Mouse (Mus musculus) MEL (cell line): Measurements from ENCODE around the gene Zcchc14. TPM values are rescaled to one million over a fixed set of nuclear protein-coding genes. Genes with fewer than 3 reads are reported as not detected.

Experiments used
- DNase-seq: peaks from one replicate; pipeline ENCODE4 v3.0.0; 2011; ENCODE audit warnings: low read depth, low spot score
- H3K27ac ChIP-seq: 2 replicates; pipeline ENCODE4 v1.5.1; 2012; ENCODE audit warnings: low read depth, mild to moderate bottlenecking, control low read depth, low read length, moderate library complexity; ENCODE audit not compliant: control insufficient read depth
- H3K27me3 ChIP-seq, 2 experiments: fragments of 150-350 bp in 1 of 2; sonication (generic) in 1 of 2; 2 replicates each; pipeline ENCODE4 v1.6.1; 2012; ENCODE audit warnings: low read length in 2 of 2, mild to moderate bottlenecking in 2 of 2, improper control_type of control experiment in 1 of 2, moderate library complexity in 1 of 2; ENCODE audit not compliant: insufficient read depth in 2 of 2, control insufficient read depth in 1 of 2
- H3K36me3 ChIP-seq, 2 experiments: 2 replicates each; pipeline ENCODE4 v1.6.1; 2012 to 2014; ENCODE audit warnings: low read length in 2 of 2, improper control_type of control experiment in 1 of 2, inconsistent platforms in 1 of 2, mild to moderate bottlenecking in 1 of 2; ENCODE audit not compliant: insufficient read depth in 2 of 2, control insufficient read depth in 1 of 2
- H3K4me1 ChIP-seq, 2 experiments: fragments of 150-350 bp in 1 of 2; sonication (generic) in 1 of 2; 2 replicates each; pipeline ENCODE4 v1.6.1; 2012; ENCODE audit warnings: low read length in 2 of 2, improper control_type of control experiment in 1 of 2, mild to moderate bottlenecking in 1 of 2; ENCODE audit not compliant: insufficient read depth in 2 of 2, control insufficient read depth in 1 of 2
- H3K4me3 ChIP-seq, 2 experiments: fragments of 150-350 bp in 1 of 2; sonication (generic) in 1 of 2; 2 replicates each; pipeline ENCODE4 v1.5.1; 2012; ENCODE audit warnings: low read depth in 2 of 2, low read length in 2 of 2, mild to moderate bottlenecking in 2 of 2, moderate library complexity in 2 of 2, control low read depth in 1 of 2, improper control_type of control experiment in 1 of 2; ENCODE audit not compliant: control insufficient read depth in 1 of 2, insufficient read depth in 1 of 2
- H3K79me2 ChIP-seq: 2 replicates; pipeline ENCODE4 v1.6.1; 2012; ENCODE audit warnings: mild to moderate bottlenecking, low read length, moderate library complexity; ENCODE audit not compliant: control insufficient read depth, poor library complexity, insufficient read depth
- H3K9ac ChIP-seq: 2 replicates; pipeline ENCODE4 v1.6.1; 2012; ENCODE audit warnings: low read depth, mild to moderate bottlenecking, control low read depth, low read length, moderate library complexity; ENCODE audit not compliant: control insufficient read depth, poor library complexity, severe bottlenecking
- H3K9me3 ChIP-seq: fragments of 150-350 bp; sonication (generic); replicated peaks from 2 replicates; pipeline ENCODE4 v1.6.1; 2012; ENCODE audit warnings: mild to moderate bottlenecking, low read length, improper control_type of control experiment, moderate library complexity; ENCODE audit not compliant: insufficient read depth
- BHLHE40 ChIP-seq: IDR thresholded peaks from 2 replicates; pipeline ENCODE4 v1.6.1; 2012; ENCODE audit warnings: low read depth, mild to moderate bottlenecking, inconsistent platforms, low read length, improper control_type of control experiment, borderline replicate concordance
- CHD1 ChIP-seq: IDR thresholded peaks from 2 replicates; pipeline ENCODE4 v1.6.1; 2012; ENCODE audit warnings: low read depth, mild to moderate bottlenecking, inconsistent platforms, low read length, improper control_type of control experiment
- CHD2 ChIP-seq: IDR thresholded peaks from 2 replicates; pipeline ENCODE4 v1.6.1; 2011; ENCODE audit warnings: low read length, improper control_type of control experiment
- CTCF ChIP-seq, 3 experiments: IDR thresholded peaks in 2 of 3; conservative IDR thresholded peaks in 1 of 3; 2 replicates each; pipeline ENCODE4 v1.5.1; 2011 to 2012; ENCODE audit warnings: low read length in 3 of 3, low read depth in 2 of 3, mild to moderate bottlenecking in 2 of 3, improper control_type of control experiment in 1 of 3, inconsistent platforms in 1 of 3, mixed read lengths in 1 of 3, moderate library complexity in 1 of 3; ENCODE audit not compliant: control insufficient read depth in 1 of 3, insufficient read depth in 1 of 3, poor library complexity in 1 of 3, severe bottlenecking in 1 of 3
- E2F4 ChIP-seq: IDR thresholded peaks from 2 replicates; pipeline ENCODE4 v1.6.1; 2011; ENCODE audit warnings: low read depth, low read length, improper control_type of control experiment, borderline replicate concordance
- ELF1 ChIP-seq: IDR thresholded peaks from 2 replicates; pipeline ENCODE4 v1.6.1; 2014; ENCODE audit warnings: low read depth, mild to moderate bottlenecking, inconsistent platforms, low read length, improper control_type of control experiment, moderate library complexity
- EP300 ChIP-seq, 2 experiments: IDR thresholded peaks; 2 replicates each; pipeline ENCODE4 v1.6.1; 2011; ENCODE audit warnings: improper control_type of control experiment in 2 of 2, low read length in 2 of 2, low read depth in 1 of 2, mild to moderate bottlenecking in 1 of 2
- ETS1 ChIP-seq: IDR thresholded peaks from 2 replicates; pipeline ENCODE4 v1.6.1; 2012; ENCODE audit warnings: low read depth, mild to moderate bottlenecking, inconsistent platforms, low read length, improper control_type of control experiment, moderate library complexity
- GABPA ChIP-seq: IDR thresholded peaks from 2 replicates; pipeline ENCODE4 v1.6.1; 2012; ENCODE audit warnings: low read depth, mild to moderate bottlenecking, inconsistent platforms, low read length, improper control_type of control experiment, moderate library complexity
- GATA1 ChIP-seq: IDR thresholded peaks from 2 replicates; pipeline ENCODE4 v1.6.1; 2011; ENCODE audit warnings: low read depth, low read length, improper control_type of control experiment
- HCFC1 ChIP-seq: IDR thresholded peaks from 2 replicates; pipeline ENCODE4 v1.6.1; 2012; ENCODE audit warnings: low read depth, mild to moderate bottlenecking, inconsistent platforms, low read length, improper control_type of control experiment, moderate library complexity
- JUND ChIP-seq: IDR thresholded peaks from 2 replicates; pipeline ENCODE4 v1.6.1; 2011; ENCODE audit warnings: low read depth, mild to moderate bottlenecking, improper control_type of control experiment, low read length
- MAFK ChIP-seq: IDR thresholded peaks from 2 replicates; pipeline ENCODE4 v1.6.1; 2011; ENCODE audit warnings: low read depth, mild to moderate bottlenecking, low read length, improper control_type of control experiment, borderline replicate concordance
- MAX ChIP-seq: IDR thresholded peaks from 2 replicates; pipeline ENCODE4 v1.6.1; 2011; ENCODE audit warnings: low read length, improper control_type of control experiment
- MAZ ChIP-seq: IDR thresholded peaks from 2 replicates; pipeline ENCODE4 v1.6.1; 2012; ENCODE audit warnings: low read depth, mild to moderate bottlenecking, inconsistent platforms, low read length, improper control_type of control experiment
- MEF2A ChIP-seq: IDR thresholded peaks from 2 replicates; pipeline ENCODE4 v1.6.1; 2014; ENCODE audit warnings: low read depth, mild to moderate bottlenecking, inconsistent platforms, low read length, improper control_type of control experiment; ENCODE audit not compliant: poor library complexity, insufficient replicate concordance, severe bottlenecking; ENCODE audit errors: extremely low read depth
- MXI1 ChIP-seq: IDR thresholded peaks from 2 replicates; pipeline ENCODE4 v1.6.1; 2011; ENCODE audit warnings: mild to moderate bottlenecking, low read depth, low read length, improper control_type of control experiment
- MYB ChIP-seq: IDR thresholded peaks from 2 replicates; pipeline ENCODE4 v1.6.1; 2011; ENCODE audit warnings: mild to moderate bottlenecking, low read depth, low read length, improper control_type of control experiment
- NELFE ChIP-seq: IDR thresholded peaks from 2 replicates; pipeline ENCODE4 v1.6.1; 2011; ENCODE audit warnings: low read depth, low read length, improper control_type of control experiment
- NRF1 ChIP-seq: IDR thresholded peaks from 2 replicates; pipeline ENCODE4 v1.6.1; 2014; ENCODE audit warnings: low read depth, mild to moderate bottlenecking, inconsistent platforms, low read length, improper control_type of control experiment, moderate library complexity; ENCODE audit not compliant: poor library complexity, insufficient read depth, severe bottlenecking
- POLR2A ChIP-seq, 2 experiments: IDR thresholded peaks; 2 replicates each; pipeline ENCODE4 v1.6.1; 2011 to 2012; ENCODE audit warnings: low read length in 2 of 2, mild to moderate bottlenecking in 2 of 2, control low read depth in 1 of 2, improper control_type of control experiment in 1 of 2, low read depth in 1 of 2, moderate library complexity in 1 of 2; ENCODE audit not compliant: control insufficient read depth in 1 of 2, insufficient read depth in 1 of 2, poor library complexity in 1 of 2
- POLR2AphosphoS5 ChIP-seq: IDR thresholded peaks from 2 replicates; pipeline ENCODE4 v1.6.1; 2012; ENCODE audit warnings: low read depth, borderline replicate concordance, mild to moderate bottlenecking, inconsistent platforms, low read length, moderate library complexity, mixed read lengths
- RAD21 ChIP-seq: IDR thresholded peaks from 2 replicates; pipeline ENCODE4 v1.6.1; 2011; ENCODE audit warnings: mild to moderate bottlenecking, low read depth, low read length, improper control_type of control experiment
- RCOR1 ChIP-seq: IDR thresholded peaks from 2 replicates; pipeline ENCODE4 v1.6.1; 2012; ENCODE audit warnings: low read depth, mild to moderate bottlenecking, inconsistent platforms, low read length, improper control_type of control experiment
- SIN3A ChIP-seq: IDR thresholded peaks from 2 replicates; pipeline ENCODE4 v1.6.1; 2012; ENCODE audit warnings: low read length, improper control_type of control experiment, inconsistent platforms
- SMC3 ChIP-seq: IDR thresholded peaks from 2 replicates; pipeline ENCODE4 v1.6.1; 2011; ENCODE audit warnings: low read depth, low read length, improper control_type of control experiment
- TAL1 ChIP-seq: IDR thresholded peaks from 2 replicates; pipeline ENCODE4 v1.6.1; 2012; ENCODE audit warnings: mild to moderate bottlenecking, inconsistent platforms, low read length, moderate library complexity, mixed read lengths
- TBP ChIP-seq: IDR thresholded peaks from 2 replicates; pipeline ENCODE4 v1.8.0; 2011; ENCODE audit warnings: low read depth, low read length, improper control_type of control experiment
- UBTF ChIP-seq: IDR thresholded peaks from 2 replicates; pipeline ENCODE4 v1.6.1; 2012; ENCODE audit warnings: low read depth, mild to moderate bottlenecking, inconsistent platforms, low read length, improper control_type of control experiment, moderate library complexity, borderline replicate concordance; ENCODE audit not compliant: insufficient read depth
- USF1 ChIP-seq: IDR thresholded peaks from 2 replicates; pipeline ENCODE4 v1.6.1; 2014; ENCODE audit warnings: low read depth, mild to moderate bottlenecking, inconsistent platforms, low read length, improper control_type of control experiment, moderate library complexity
- ZC3H11A ChIP-seq: IDR thresholded peaks from 2 replicates; pipeline ENCODE4 v1.6.1; 2012; ENCODE audit warnings: low read depth, mild to moderate bottlenecking, inconsistent platforms, low read length, improper control_type of control experiment
- polyA plus RNA-seq, 2 experiments: library from polyadenylated mRNA; stranded (reverse) in 1 of 2; unstranded in 1 of 2; fragments of >175 nt in 1 of 2; fragments of >200 nt in 1 of 2; gene quantifications; 2 replicates each; pipeline versions ENCODE4 v1.2.1 to v1.2.4; 2012; ENCODE audit warnings: low replicate concordance in 2 of 2, low read depth in 1 of 2; ENCODE audit not compliant: insufficient read length in 2 of 2, insufficient read depth in 1 of 2, missing spikeins in 1 of 2
- total RNA-seq: library from RNA; depleted of rRNA; stranded (reverse); fragments of 300-350 nt; gene quantifications from 2 replicates; pipeline ENCODE4 v1.2.3, GENCODE M21; 2012

Gene Zcchc14
- total and polyA plus RNA-seq, 3 experiments, result 0.04 to 0.11 TPM; not detected in 1

DNA sequence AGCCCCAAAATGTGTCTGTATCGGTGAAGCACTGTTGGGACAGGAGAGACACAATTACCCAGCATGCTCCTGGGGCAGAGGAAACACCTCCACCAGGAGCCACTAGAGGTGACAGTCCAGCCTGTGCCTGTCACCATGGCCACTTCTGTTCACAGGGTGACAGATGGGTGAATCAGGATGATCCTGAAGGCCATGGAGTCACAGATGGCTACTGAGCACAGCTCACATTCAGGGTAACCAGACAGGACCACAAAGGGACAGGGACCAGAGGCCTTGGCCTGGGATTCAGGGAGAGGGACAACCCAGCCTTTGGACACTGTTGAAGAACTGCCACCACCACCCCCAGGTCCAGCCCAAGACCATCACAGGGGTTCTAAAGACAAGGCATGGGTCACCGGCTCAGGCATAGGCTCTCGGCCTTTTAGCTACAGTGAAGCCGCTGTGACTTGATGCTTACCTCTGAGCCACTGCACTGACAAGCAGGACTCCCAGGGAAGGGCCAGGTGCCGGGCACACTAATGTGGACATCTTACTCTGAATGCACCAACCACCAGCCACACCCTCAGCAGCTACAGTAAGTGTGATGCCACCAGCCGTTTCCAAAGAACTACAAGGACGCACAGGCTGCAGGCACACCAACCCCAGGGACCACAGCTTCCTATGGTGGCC lies 92.1 kb downstream of the Zcchc14 start:
- Histone ChIP-seq H3K4me1 (no peaks in the 10 kb centered on the region), H3K4me3 (no peak overlapping the region), H3K36me3 (no peaks in the 10 kb centered on the region; a peak in 1 of 4 replicates), H3K27me3 (no peaks in the 10 kb centered on the region), H3K9me3 (no peaks in the 10 kb centered on the region), H3K9ac (no peak overlapping the region), H3K27ac (no peak overlapping the region), H3K79me2 (no peaks in the 10 kb centered on the region)
- no peak for DNase-seq
- TF ChIP-seq RAD21 (no peak), TBP (no peak), POLR2A (IDR thresholded peaks at IDR 0.05; ENCODE audit: control insufficient read depth in 1 of 2, insufficient read depth in 1 of 2, low read depth in 1 of 2, low read length in 2 of 2, poor library complexity in 1 of 2) (no peak), MAFK (no peak), MXI1 (no peak), ELF1 (no peak), SIN3A (no peak), E2F4 (no peak), BHLHE40 (no peak), HCFC1 (no peak), ZC3H11A (no peak), EP300 (IDR thresholded peaks at IDR 0.05; ENCODE audit: low read depth in 1 of 2, low read length in 2 of 2) (no peak), ETS1 (no peak), USF1 (no peak), GABPA (no peak), MAZ (no peak), MAX (no peak), SMC3 (no peak), CHD2 (no peak), CTCF (IDR thresholded peaks at IDR 0.05 in 2 of 3, conservative IDR thresholded peaks at IDR 0.05 in 1 of 3; ENCODE audit: control insufficient read depth in 1 of 3, insufficient read depth in 1 of 3, low read depth in 2 of 3, low read length in 3 of 3, poor library complexity in 1 of 3, severe bottlenecking in 1 of 3) (no peak)

DNA sequence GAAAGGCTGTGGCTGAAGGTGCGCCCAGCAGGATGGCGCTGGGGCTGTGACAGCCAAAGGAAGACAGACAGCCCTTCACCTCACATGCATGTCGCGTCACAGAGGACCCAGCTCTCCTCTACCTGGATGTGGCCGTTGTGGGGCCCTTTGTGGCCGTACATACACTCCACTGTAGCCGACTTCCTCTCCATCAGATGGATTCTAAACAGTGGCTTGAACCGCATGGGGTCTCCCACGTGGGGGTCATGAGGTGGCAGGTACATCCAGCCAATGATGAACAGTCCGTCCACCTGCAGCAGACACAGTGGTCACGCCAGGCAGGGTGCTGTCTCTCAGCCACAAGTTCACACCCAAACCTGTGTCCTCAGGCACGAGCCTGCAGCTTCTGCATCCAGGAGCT lies 92.9 kb downstream of the Zcchc14 start:
- no peak overlapping the region for H3K27ac ChIP-seq
- no peaks in the 10 kb centered on the region for H3K4me1 ChIP-seq
- DNase-seq, result no peak
- H3K27me3 ChIP-seq, result no peaks in the 10 kb centered on the region
- no peak overlapping the region for H3K9ac ChIP-seq
- H3K36me3 ChIP-seq, result no peaks in the 10 kb centered on the region; a peak in 1 of 4 replicates
- H3K79me2 ChIP-seq, result no peaks in the 10 kb centered on the region
- H3K4me3 ChIP-seq, result no peak overlapping the region
- H3K9me3 ChIP-seq, result no peaks in the 10 kb centered on the region
- TF ChIP-seq TAL1, result no peak
- TF ChIP-seq SIN3A, result no peak
- no peak for TF ChIP-seq GATA1
- TF ChIP-seq RCOR1, result no peak
- no peak for TF ChIP-seq JUND
- TF ChIP-seq MAX, result no peak
- TF ChIP-seq CHD2, result no peak
- TF ChIP-seq CTCF (IDR thresholded peaks at IDR 0.05 in 2 of 3, conservative IDR thresholded peaks at IDR 0.05 in 1 of 3; ENCODE audit: control insufficient read depth in 1 of 3, insufficient read depth in 1 of 3, low read depth in 2 of 3, low read length in 3 of 3, poor library complexity in 1 of 3, severe bottlenecking in 1 of 3), result no peak
- TF ChIP-seq ELF1, result no peak
- no peak for TF ChIP-seq NRF1
- no peak for TF ChIP-seq MYB
- TF ChIP-seq UBTF, result no peak
- no peak for TF ChIP-seq MEF2A
- no peak for TF ChIP-seq CHD1
- TF ChIP-seq NELFE, result no peak
- no peak for TF ChIP-seq POLR2A (IDR thresholded peaks at IDR 0.05; ENCODE audit: control insufficient read depth in 1 of 2, insufficient read depth in 1 of 2, low read depth in 1 of 2, low read length in 2 of 2, poor library complexity in 1 of 2)
- no peak for TF ChIP-seq MAZ
- TF ChIP-seq POLR2AphosphoS5, result no peak
